ENCODE assay signal across 1 mouse cellular context in the genomic region with DNA sequence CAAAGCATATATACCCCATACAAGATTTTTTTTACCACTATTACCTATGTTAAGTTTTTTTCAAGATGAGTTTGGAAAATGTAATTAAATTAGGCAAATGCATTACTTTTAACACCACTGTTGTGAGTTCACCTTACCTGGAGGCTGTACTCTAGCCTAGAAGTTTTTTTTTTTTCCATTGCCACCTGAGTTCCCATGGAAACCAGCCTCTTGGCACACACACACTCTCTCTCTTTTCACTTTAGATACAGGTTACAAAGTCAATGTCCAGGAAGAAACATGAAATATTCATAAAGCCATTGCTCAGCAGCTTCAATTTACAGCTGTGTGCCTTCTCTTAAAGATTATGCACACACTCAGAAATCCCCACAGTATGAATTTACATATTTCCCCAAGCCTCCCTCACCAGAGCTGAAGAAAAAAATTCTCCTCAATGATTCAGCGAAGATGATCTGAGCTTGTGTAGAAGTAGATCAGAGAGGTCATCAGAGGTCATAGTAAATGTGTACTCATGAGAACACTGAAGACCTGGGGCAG.
TF ChIP-seq lines count a peak whose summit lies in the region.

No protein-coding gene starts in this region.

TF ChIP-seq in CH12.LX, 34 proteins besides CTCF, POLR2A, EP300 and RAD21:
- TF ChIP-seq SMC3 (IDR thresholded peaks at IDR 0.05; ENCODE audit: low read depth, low read length) = peak; percentile 21
- TF ChIP-seq RCOR1 (conservative IDR thresholded peaks at IDR 0.05; ENCODE audit: low read depth, low read length) = peak; percentile 59; the same call in 1 of the 2 replicates
- no peak for TF ChIP-seq UBTF (IDR thresholded peaks at IDR 0.05; ENCODE audit: low read depth, low read length)
- TF ChIP-seq POLR2AphosphoS2 (IDR thresholded peaks at IDR 0.05; ENCODE audit: low read depth, low read length) = no peak
- no peak for TF ChIP-seq PAX5 (IDR thresholded peaks at IDR 0.05; ENCODE audit: low read length)
- TF ChIP-seq NRF1 (IDR thresholded peaks at IDR 0.05; ENCODE audit: low read depth, low read length) = no peak
- TF ChIP-seq JUN (IDR thresholded peaks at IDR 0.05; ENCODE audit: insufficient read depth, low read depth, low read length) = peak; percentile 35; the same call in 1 of the 2 replicates
- TF ChIP-seq ELF1 (IDR thresholded peaks at IDR 0.05; ENCODE audit: low read depth, low read length) = no peak
- no peak for TF ChIP-seq TBP (conservative IDR thresholded peaks at IDR 0.05; ENCODE audit: low read depth, low read length)
- TF ChIP-seq ZNF384 (IDR thresholded peaks at IDR 0.05; ENCODE audit: low read depth, low read length) = peak; percentile 95
- TF ChIP-seq BHLHE40 (IDR thresholded peaks at IDR 0.05; ENCODE audit: low read depth, low read length) = peak; percentile 76
- 0 out of 2 replicates have a peak, but pooled peaks have one; percentile 23 for TF ChIP-seq MAZ (IDR thresholded peaks at IDR 0.05; ENCODE audit: low read depth, low read length)
- TF ChIP-seq KAT2A (IDR thresholded peaks at IDR 0.05; ENCODE audit: insufficient replicate concordance, low read length) = no peak
- peak; percentile 91; the same call in 1 of the 2 replicates for TF ChIP-seq MAFK (IDR thresholded peaks at IDR 0.05; ENCODE audit: insufficient replicate concordance, low read length)
- TF ChIP-seq MEF2A (IDR thresholded peaks at IDR 0.05; ENCODE audit: borderline replicate concordance, low read depth, low read length) = 0 out of 2 replicates have a peak, but pooled peaks have one; percentile 61
- TF ChIP-seq HCFC1 (IDR thresholded peaks at IDR 0.05; ENCODE audit: low read depth, low read length) = no peak
- TF ChIP-seq IRF4 (IDR thresholded peaks at IDR 0.05; ENCODE audit: low read depth, low read length) = peak; percentile 74; the same call in 1 of the 2 replicates
- peak; percentile 53; the same call in 1 of the 2 replicates for TF ChIP-seq E2F4 (IDR thresholded peaks at IDR 0.05; ENCODE audit: insufficient replicate concordance, low read depth, low read length)
- peak; percentile 78 for TF ChIP-seq TCF12 (IDR thresholded peaks at IDR 0.05; ENCODE audit: low read depth, low read length)
- peak; percentile 57; the same call in 1 of the 2 replicates for TF ChIP-seq CHD2 (IDR thresholded peaks at IDR 0.05; ENCODE audit: low read length)
- peak; percentile 67 for TF ChIP-seq JUND (conservative IDR thresholded peaks at IDR 0.05; ENCODE audit: low read depth, low read length)
- no peak for TF ChIP-seq USF1 (IDR thresholded peaks at IDR 0.05; ENCODE audit: low read depth, low read length)
- peak; percentile 92 for TF ChIP-seq ETS1 (conservative IDR thresholded peaks at IDR 0.05; ENCODE audit: low read depth, low read length)
- TF ChIP-seq MYC (IDR thresholded peaks at IDR 0.05; ENCODE audit: low read depth, low read length) = peak; percentile 77
- no peak for TF ChIP-seq ZKSCAN1 (IDR thresholded peaks at IDR 0.05; ENCODE audit: borderline replicate concordance, low read depth, low read length)
